Mouse (Mus musculus) heart, adult 2 months (tissue): Measurements from ENCODE around the gene Prelid1. TPM values are rescaled to one million over a fixed set of nuclear protein-coding genes. Genes with fewer than 3 reads are reported as not detected.

Experiments
- DNase-seq, 2 experiments: peaks; one replicate each; pipeline ENCODE4 v3.0.0; 2021
- H3K27ac ChIP-seq: fragments of 200-600 bp; 2 replicates; pipeline ENCODE4 v1.8.1; 2022
- H3K27me3 ChIP-seq: fragments of 200-500 bp; 2 replicates; pipeline ENCODE4 v1.6.1; 2012; ENCODE audit warnings: mild to moderate bottlenecking, low read length, inconsistent platforms, mixed read lengths; ENCODE audit not compliant: control insufficient read depth, insufficient read depth
- H3K36me3 ChIP-seq: fragments of 200-500 bp; 2 replicates; pipeline ENCODE4 v1.6.1; 2012; ENCODE audit warnings: low read length, inconsistent platforms; ENCODE audit not compliant: control insufficient read depth, insufficient read depth
- H3K4me1 ChIP-seq: fragments of 200-500 bp; 2 replicates; pipeline ENCODE4 v1.6.1; 2011; ENCODE audit warnings: low read length; ENCODE audit not compliant: control insufficient read depth, insufficient read depth
- H3K4me3 ChIP-seq: fragments of 200-600 bp; 2 replicates; pipeline ENCODE4 v1.8.1; 2022
- H3K79me2 ChIP-seq: fragments of 200-500 bp; replicated peaks from 2 replicates; pipeline ENCODE4 v1.6.1; 2012; ENCODE audit warnings: mild to moderate bottlenecking, inconsistent platforms, low read length, moderate library complexity, mixed read lengths; ENCODE audit not compliant: control insufficient read depth, insufficient read depth
- H3K9ac ChIP-seq: fragments of 200-500 bp; 2 replicates; pipeline ENCODE4 v1.6.1; 2012; ENCODE audit warnings: low read depth, mild to moderate bottlenecking, control low read depth, inconsistent platforms, low read length, mixed read lengths
- CTCF ChIP-seq: fragments of 200-600 bp; IDR thresholded peaks from 2 replicates; pipeline ENCODE4 v1.8.1; 2022; ENCODE audit warnings: antibody characterized with exemption, mild to moderate bottlenecking, moderate library complexity
- EP300 ChIP-seq: fragments of 200-500 bp; IDR thresholded peaks from 2 replicates; pipeline ENCODE4 v1.6.1; 2011; ENCODE audit warnings: low read depth, low read length, control low read depth; ENCODE audit not compliant: insufficient read depth
- POLR2A ChIP-seq: fragments of 200-500 bp; IDR thresholded peaks from 2 replicates; pipeline ENCODE4 v1.6.1; 2011; ENCODE audit warnings: mild to moderate bottlenecking, low read depth, low read length, control low read depth; ENCODE audit not compliant: insufficient read depth
- WGBS: fragments of 180-500 bp; shearing (Covaris S2); methylation state at CpG from one replicate; pipeline ENCODE4 v1.1.7; 2018; 5-methylcytosine and 5-hydroxymethylcytosine counted together
- intact Hi-C: fragments of 180-260 bp; cut with DNase I; formaldehyde crosslinking; loops from one replicate; pipeline ENCODE4 v1.15.1; 2025
- polyA plus RNA-seq: library from polyadenylated mRNA; depleted of rRNA; stranded (reverse); fragments of >200 nt; gene quantifications from 2 replicates; pipeline ENCODE4 v1.2.3, GENCODE M21; 2012
- total RNA-seq, 2 experiments: library from RNA; stranded (reverse); gene quantifications; 2 replicates each; pipeline ENCODE4 v1.2.3; 2021

The Prelid1 gene
- total and polyA plus RNA-seq, 3 experiments = 37.4 to 70.1 (median 40.8) TPM

DNA sequence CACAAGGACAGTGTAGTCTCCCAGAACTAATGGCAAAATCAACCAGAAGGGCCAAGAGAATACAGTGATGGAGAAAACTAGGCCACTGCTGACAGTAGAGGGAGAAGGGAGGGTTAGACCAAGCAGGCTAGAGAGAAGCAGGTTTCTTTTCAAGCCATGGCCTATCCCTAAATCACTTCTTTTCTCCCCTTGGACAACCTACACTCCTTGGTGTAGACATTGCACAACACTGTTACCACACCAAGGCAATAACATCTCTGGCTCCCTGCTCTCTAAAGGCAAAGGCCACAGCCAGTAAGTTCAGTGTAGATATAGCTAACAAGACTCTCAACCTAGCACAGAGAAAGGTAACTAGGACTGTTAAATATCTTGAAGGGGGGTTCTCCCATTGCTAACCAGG is 40.8 kb downstream of the Prelid1 start:
- Histone ChIP-seq H3K36me3 (peaks cover 8% of the 10 kb centered on the region), H3K79me2 (peaks cover 7% of the 10 kb centered on the region), H3K9ac (no peak overlapping the region), H3K27ac (no peak overlapping the region), H3K4me3 (peak overlapping the region; percentile 97; the same call in 1 of the 2 replicates), H3K27me3 (no peaks in the 10 kb centered on the region), H3K4me1 (peaks cover 7% of the 10 kb centered on the region; the same call in 1 of the 2 replicates)
- DNase-seq = no peak
- TF ChIP-seq CTCF = no peak
- no peak for TF ChIP-seq EP300
- no peak for TF ChIP-seq POLR2A
- intact Hi-C loops = no loop called here

DNA sequence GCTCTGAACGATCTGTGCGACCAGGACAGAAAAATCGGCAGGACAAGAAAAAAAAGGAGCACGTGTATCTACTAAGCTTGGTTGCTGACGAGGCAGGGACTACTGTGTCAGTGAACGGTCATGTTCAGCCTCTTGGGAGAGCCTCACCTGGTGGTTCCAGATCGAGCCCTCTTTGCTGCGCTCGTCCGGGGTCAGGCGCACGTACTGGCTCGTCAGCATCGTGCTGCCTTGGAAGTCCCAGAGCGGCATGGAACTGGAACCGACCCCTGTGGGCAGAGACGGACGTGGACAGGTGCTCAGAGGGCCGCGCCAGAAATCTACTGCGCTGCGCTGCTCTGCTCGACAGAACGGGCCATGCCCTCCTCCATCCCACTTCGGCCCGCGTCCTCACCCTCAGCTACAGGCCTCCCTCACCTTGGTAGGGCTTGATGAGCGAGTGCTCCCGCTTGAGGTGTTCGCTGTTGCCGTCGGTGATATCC is 41.7 kb downstream of the Prelid1 start:
- intact Hi-C loops = loop anchor here (2.0 kb wide), 2 partner anchors 33 to 231 kb away; partner anchors contain the start of gene Mxd3

DNA sequence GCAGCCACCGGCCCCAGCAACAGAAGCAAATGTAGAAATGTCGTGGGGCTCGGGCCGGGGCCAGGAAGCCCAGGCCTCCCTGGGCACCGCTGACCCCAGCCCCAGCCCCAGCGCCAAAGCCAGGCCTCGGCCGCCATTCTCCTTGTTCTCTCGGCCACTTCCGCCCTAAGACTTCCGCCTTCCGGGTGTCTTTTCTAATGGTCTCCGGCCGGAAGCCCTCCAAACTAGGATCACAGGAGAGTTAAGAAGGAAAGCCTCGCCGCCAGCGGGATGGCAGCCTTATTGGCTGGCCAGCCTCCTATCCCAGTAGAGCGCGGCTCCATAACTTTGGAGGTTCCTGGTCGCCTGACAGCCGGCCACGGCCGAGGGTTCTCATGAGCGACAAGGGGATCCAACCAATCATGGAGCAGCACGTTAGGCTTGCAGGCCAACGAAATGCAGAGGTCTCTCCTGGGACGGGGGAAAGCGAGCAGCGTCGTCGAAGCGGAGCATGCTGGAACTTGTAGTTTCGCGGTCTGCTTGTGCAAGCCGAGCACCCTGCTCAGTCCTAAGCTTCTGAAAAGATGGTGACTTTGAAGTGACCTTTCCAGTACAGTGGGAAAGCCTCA is 42.3 kb downstream of the Prelid1 start, which contains the start of gene Lman2:
Gene Lman2 (minus strand): TSS at position 331 of the 608 bp plus-strand sequence.
- H3K9ac ChIP-seq = peak within 1 kb of the TSS; percentile 93
- under 1% methylated on average over 35 of the region's 35 CpGs for WGBS
- peak within 1 kb of the TSS; percentile 97 for H3K4me3 ChIP-seq
- DNase-seq = peak; percentile 93 to 98
- peaks cover 8% of the 10 kb centered on the region for H3K36me3 ChIP-seq
- no peaks in the 10 kb centered on the region for H3K27me3 ChIP-seq
- TF ChIP-seq EP300 (0 out of 2 replicates have a peak, but pooled peaks have one; percentile 42), CTCF (no peak), POLR2A (peak; percentile 80)
- H3K79me2 ChIP-seq = peaks cover 7% of the 10 kb centered on the region
- H3K4me1 ChIP-seq = peaks cover 7% of the 10 kb centered on the region; the same call in 1 of the 2 replicates
- H3K27ac ChIP-seq = peak within 1 kb of the TSS; percentile 91
- intact Hi-C loops = loop anchor here (2.0 kb wide), 2 partner anchors 34 to 230 kb away; partner anchors contain the start of gene Mxd3

More for the DNA sequence above, 41.7 kb downstream of the Prelid1 start:
- Histone ChIP-seq H3K4me1 (peaks cover 7% of the 10 kb centered on the region; the same call in 1 of the 2 replicates), H3K27me3 (no peaks in the 10 kb centered on the region), H3K9ac (peak overlapping the region; percentile 93), H3K36me3 (peaks cover 8% of the 10 kb centered on the region), H3K4me3 (peak overlapping the region; percentile 97), H3K79me2 (peaks cover 7% of the 10 kb centered on the region), H3K27ac (peak overlapping the region; percentile 91)
- TF ChIP-seq POLR2A (no peak), EP300 (no peak), CTCF (no peak)
- DNase-seq = no peak
- under 1% methylated on average over 32 of the region's 32 CpGs for WGBS

DNA sequence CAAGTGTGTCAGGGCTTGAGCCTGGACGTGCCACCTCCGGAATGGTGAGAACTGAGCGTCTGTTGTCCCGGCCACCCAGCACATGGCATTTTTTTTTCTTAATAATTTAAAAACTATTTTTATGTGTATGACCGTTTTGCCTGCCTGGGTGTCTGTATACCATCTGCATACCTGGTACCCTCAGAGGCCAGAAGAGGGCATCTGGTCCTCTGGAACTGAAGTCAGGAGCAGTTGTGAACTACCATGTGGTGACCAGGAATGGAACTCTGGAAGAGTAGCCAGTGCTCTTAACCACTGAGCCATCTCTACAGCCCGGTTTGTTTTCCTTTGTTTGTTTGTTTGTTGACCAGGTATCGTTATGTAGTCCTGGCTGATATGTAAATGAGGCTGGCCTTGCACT is 48.1 kb downstream of the Prelid1 start:
- Histone ChIP-seq H3K4me1 (no peaks in the 10 kb centered on the region; the same call in 1 of the 2 replicates), H3K27ac (no peak overlapping the region), H3K4me3 (no peak overlapping the region), H3K79me2 (no peaks in the 10 kb centered on the region), H3K36me3 (no peaks in the 10 kb centered on the region), H3K27me3 (no peaks in the 10 kb centered on the region), H3K9ac (no peak overlapping the region)
- WGBS = 72% methylated on average over 7 of the region's 7 CpGs
- TF ChIP-seq CTCF (no peak), EP300 (no peak), POLR2A (no peak)
- intact Hi-C loops = no loop called here
- no peak for DNase-seq

DNA sequence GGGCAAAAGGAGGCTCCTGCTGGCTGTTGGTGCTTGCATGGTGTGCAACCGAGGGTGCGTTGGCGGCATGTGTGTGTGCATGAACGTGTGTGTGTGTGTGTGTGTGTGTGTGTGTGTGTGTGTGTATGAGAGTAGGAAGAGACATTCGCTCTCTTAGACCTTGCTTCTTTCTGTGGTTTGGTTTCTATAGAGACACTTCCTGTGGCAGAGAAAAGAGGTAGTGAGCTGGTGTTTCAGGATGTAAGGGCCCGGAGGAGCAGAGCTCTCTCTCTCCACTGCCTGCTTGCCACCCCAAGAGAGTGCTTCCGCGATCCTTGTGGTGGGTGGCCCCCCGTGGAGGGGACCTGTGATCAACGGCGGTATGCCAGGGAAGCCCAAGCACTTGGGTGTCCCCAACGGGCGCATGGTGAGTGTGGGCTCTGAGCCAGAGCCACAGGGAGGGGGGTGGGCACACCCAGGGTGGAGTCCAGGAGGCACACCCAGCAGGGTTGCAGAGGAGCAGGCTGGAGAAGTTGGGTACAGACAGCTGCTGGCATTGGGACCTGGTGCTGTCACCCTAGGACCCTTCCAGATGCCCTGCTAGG is 49.3 kb downstream of the Prelid1 start, which contains the start of gene Rgs14:
Gene Rgs14 (plus strand): TSS at position 202 of the 584 bp plus-strand sequence.
- WGBS = 20% methylated on average over 13 of the region's 13 CpGs
- DNase-seq = peak; percentile 45 to 57
- Histone ChIP-seq H3K9ac (no peak within 1 kb of the TSS), H3K79me2 (no peaks in the 10 kb centered on the region), H3K4me3 (no peak within 1 kb of the TSS), H3K4me1 (no peaks in the 10 kb centered on the region; the same call in 1 of the 2 replicates), H3K27ac (peak within 1 kb of the TSS; percentile 7; the same call in 1 of the 2 replicates), H3K27me3 (no peaks in the 10 kb centered on the region), H3K36me3 (no peaks in the 10 kb centered on the region)
- TF ChIP-seq EP300 (no peak), POLR2A (no peak), CTCF (no peak)
- intact Hi-C loops = no loop called here

DNA sequence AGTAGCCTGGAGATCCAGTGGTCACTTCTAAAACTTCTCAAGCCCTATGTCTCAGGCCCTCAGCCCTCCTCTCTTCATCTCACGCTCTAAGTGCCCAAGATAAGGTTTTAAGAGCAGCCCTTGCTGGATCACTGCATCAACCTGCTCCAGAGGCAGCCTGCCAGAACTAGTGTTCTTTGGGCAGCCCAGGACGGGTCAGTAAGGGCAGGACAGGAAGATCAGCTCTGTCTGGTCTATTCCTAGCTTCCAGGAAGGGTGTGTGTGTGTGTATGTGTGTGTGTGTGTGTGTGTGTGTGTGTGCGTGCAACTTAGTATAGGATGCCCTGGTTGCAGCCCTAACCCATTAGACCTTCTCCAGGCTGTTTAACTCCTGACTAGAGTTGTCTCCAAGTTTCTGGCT is 49.9 kb downstream of the Prelid1 start:
- peak; percentile 30 to 33 for DNase-seq
- TF ChIP-seq CTCF (no peak), EP300 (no peak), POLR2A (no peak)
- WGBS = 19% methylated on average over 3 of the region's 3 CpGs
- H3K27ac ChIP-seq = no peak overlapping the region
- H3K4me3 ChIP-seq = no peak overlapping the region
- H3K27me3 ChIP-seq = no peaks in the 10 kb centered on the region
- no peaks in the 10 kb centered on the region; the same call in 1 of the 2 replicates for H3K4me1 ChIP-seq
- intact Hi-C loops = no loop called here
- no peaks in the 10 kb centered on the region for H3K36me3 ChIP-seq
- H3K79me2 ChIP-seq = no peaks in the 10 kb centered on the region
- no peak overlapping the region for H3K9ac ChIP-seq
